Mouse (Mus musculus) hindbrain, embryonic 14.5 days (tissue): ENCODE measurements around the gene Itih1. TPM values are rescaled to one million over a fixed set of nuclear protein-coding genes. Genes with fewer than 3 reads are reported as not detected.

ENCODE experiments used
- ATAC-seq: fragments of 200-750 bp; cut with Nextera tagmentation; 2 replicates; pipeline ENCODE4 v1.8.0; 2017; ENCODE audit warnings: moderate number of reproducible peaks, mild to moderate bottlenecking, moderate TSS enrichment, moderate library complexity; ENCODE audit not compliant: low FRiP score
- DNase-seq: peaks from one replicate; pipeline ENCODE4 v3.0.0-alpha.2; 2015; ENCODE audit warnings: low spot score
- H3K27ac ChIP-seq: fragments of 300-500 bp; sonication (generic); 2 replicates; pipeline ENCODE4 v1.5.1; 2014; ENCODE audit warnings: mild to moderate bottlenecking, moderate library complexity
- H3K27me3 ChIP-seq: fragments of 300-500 bp; sonication (generic); 2 replicates; pipeline ENCODE4 v1.6.1; 2014; ENCODE audit warnings: mild to moderate bottlenecking, low read length, mixed read lengths; ENCODE audit not compliant: control insufficient read depth, insufficient read depth
- H3K36me3 ChIP-seq: fragments of 300-500 bp; sonication (generic); replicated peaks from 2 replicates; pipeline ENCODE4 v1.6.1; 2014; ENCODE audit not compliant: control insufficient read depth, insufficient read depth
- H3K4me1 ChIP-seq: fragments of 300-500 bp; sonication (generic); replicated peaks from 2 replicates; pipeline ENCODE4 v1.6.1; 2014; ENCODE audit warnings: antibody characterized with exemption, low read length, mixed read lengths; ENCODE audit not compliant: control insufficient read depth, insufficient read depth
- H3K4me2 ChIP-seq: fragments of 300-500 bp; sonication (generic); replicated peaks from 2 replicates; pipeline ENCODE4 v1.6.1; 2014; ENCODE audit warnings: mild to moderate bottlenecking, moderate library complexity
- H3K4me3 ChIP-seq: fragments of 300-500 bp; sonication (generic); replicated peaks from 2 replicates; pipeline ENCODE4 v1.5.1; 2014; ENCODE audit warnings: mild to moderate bottlenecking, low read length
- H3K9ac ChIP-seq: fragments of 300-500 bp; sonication (generic); 2 replicates; pipeline ENCODE4 v1.6.1; 2014
- H3K9me3 ChIP-seq: fragments of 300-500 bp; sonication (generic); 2 replicates; pipeline ENCODE4 v1.6.1; 2016; ENCODE audit warnings: low read length; ENCODE audit not compliant: control insufficient read depth
- WGBS: fragments of 180-500 bp; shearing (Covaris S2); extraction: QIAGEN DNeasy Blood & Tissue Kit; methylation state at CpG from one replicate; pipeline ENCODE4 v1.1.7; 2014; 5-methylcytosine and 5-hydroxymethylcytosine counted together
- polyA plus RNA-seq: library from polyadenylated mRNA; unstranded; fragments of >200 nt; fragmentation: Nextera tagmentation; extraction: Ambion mirVana; gene quantifications from 2 replicates; pipeline ENCODE4 v1.2.1, GENCODE M21; 2014

Itih1 gene
- polyA plus RNA-seq, 1 experiment from 2014 or later, result not detected

- Histone ChIP-seq H3K27ac (no peak overlapping the region), H3K4me3 (no peak overlapping the region), H3K27me3 (no peaks in the 10 kb centered on the region), H3K4me1 (no peaks in the 10 kb centered on the region), H3K9me3 (no peaks in the 10 kb centered on the region), H3K4me2 (no peak overlapping the region), H3K9ac (no peak overlapping the region), H3K36me3 (no peaks in the 10 kb centered on the region)
- WGBS, result 73% methylated on average over 11 of the region's 11 CpGs
- ATAC-seq (no peak), DNase-seq (no peak)
These were observed 978 bp upstream of the Itih1 start for GRCm38 (mm10) chr14:30943860-30944674.

- Histone ChIP-seq H3K4me2 (no peak overlapping the region), H3K9me3 (no peaks in the 10 kb centered on the region), H3K27ac (no peak overlapping the region), H3K36me3 (no peaks in the 10 kb centered on the region), H3K4me3 (no peak overlapping the region), H3K9ac (no peak overlapping the region), H3K4me1 (no peaks in the 10 kb centered on the region), H3K27me3 (no peaks in the 10 kb centered on the region)
- no peak for ATAC-seq
- WGBS, result 94% methylated on average over 4 of the region's 4 CpGs
- no peak for DNase-seq
These were observed 835 bp downstream of the Itih1 start for GRCm38 (mm10) chr14:30942254-30942653.

DNA sequence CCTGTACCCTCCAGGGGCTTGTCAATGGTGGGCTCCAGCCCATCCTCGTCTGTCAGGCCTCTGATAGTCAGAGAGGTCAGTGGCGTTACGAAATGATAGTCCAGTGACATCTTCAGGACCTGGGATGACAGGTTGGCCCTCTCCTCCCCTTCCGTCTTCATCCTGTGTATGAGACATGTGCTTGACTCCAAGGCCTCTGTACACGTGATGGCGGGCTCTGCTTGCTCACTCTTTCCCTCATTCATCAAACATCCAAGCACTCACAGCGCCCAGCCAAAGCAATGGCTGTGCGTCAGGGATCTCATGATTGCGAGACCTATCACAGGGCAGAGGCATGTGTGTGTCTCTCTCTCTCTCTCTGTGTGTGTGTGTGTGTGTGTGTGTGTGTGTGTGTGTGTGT lies 9.7 kb downstream of the Itih1 start:
- H3K4me1 ChIP-seq, result no peaks in the 10 kb centered on the region
- WGBS, result 88% methylated on average over 9 of the region's 9 CpGs
- H3K36me3 ChIP-seq, result no peaks in the 10 kb centered on the region
- H3K4me3 ChIP-seq, result no peak overlapping the region
- DNase-seq (no peak), ATAC-seq (no peak)
- H3K27ac ChIP-seq, result no peak overlapping the region
- no peak overlapping the region for H3K4me2 ChIP-seq
- no peaks in the 10 kb centered on the region for H3K27me3 ChIP-seq
- H3K9ac ChIP-seq, result no peak overlapping the region
- H3K9me3 ChIP-seq, result no peaks in the 10 kb centered on the region

- H3K9ac ChIP-seq, result no peak overlapping the region
- no peak for ATAC-seq
- 90% methylated on average over 4 of the region's 4 CpGs for WGBS
- H3K27ac ChIP-seq, result no peak overlapping the region
- H3K4me3 ChIP-seq, result no peak overlapping the region
- DNase-seq, result no peak
- no peaks in the 10 kb centered on the region for H3K9me3 ChIP-seq
- H3K4me2 ChIP-seq, result no peak overlapping the region
- H3K36me3 ChIP-seq, result no peaks in the 10 kb centered on the region
- no peaks in the 10 kb centered on the region for H3K27me3 ChIP-seq
- H3K4me1 ChIP-seq, result no peaks in the 10 kb centered on the region
These were observed 12.7 kb downstream of the Itih1 start for GRCm38 (mm10) chr14:30930386-30930785.

DNA sequence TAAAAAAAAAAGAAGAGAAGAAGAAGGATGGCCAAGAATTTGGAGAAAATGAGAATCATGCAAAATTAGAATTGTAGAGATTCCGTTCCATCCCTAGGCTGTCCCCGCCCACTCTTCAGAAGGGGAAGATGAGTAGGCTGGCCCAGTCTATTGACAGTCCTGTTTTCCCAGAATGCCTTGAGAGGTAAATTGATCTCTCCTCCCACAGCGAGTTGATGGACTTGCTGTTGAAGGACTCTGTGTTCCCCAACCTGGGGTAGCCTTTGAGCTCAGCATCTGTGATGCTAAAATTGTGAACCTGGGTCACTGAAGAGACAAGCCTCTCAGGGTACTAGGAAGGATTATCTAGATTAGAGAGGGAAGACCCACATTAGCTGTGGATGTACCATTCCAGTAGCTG lies 17.6 kb downstream of the Itih1 start:
- Histone ChIP-seq H3K27me3 (no peaks in the 10 kb centered on the region), H3K4me2 (no peak overlapping the region), H3K4me3 (no peak overlapping the region), H3K4me1 (no peaks in the 10 kb centered on the region), H3K9me3 (no peaks in the 10 kb centered on the region), H3K9ac (no peak overlapping the region), H3K27ac (no peak overlapping the region), H3K36me3 (no peaks in the 10 kb centered on the region)
- no peak for DNase-seq
- 87% methylated on average over 3 of the region's 3 CpGs for WGBS
- ATAC-seq, result no peak

DNA sequence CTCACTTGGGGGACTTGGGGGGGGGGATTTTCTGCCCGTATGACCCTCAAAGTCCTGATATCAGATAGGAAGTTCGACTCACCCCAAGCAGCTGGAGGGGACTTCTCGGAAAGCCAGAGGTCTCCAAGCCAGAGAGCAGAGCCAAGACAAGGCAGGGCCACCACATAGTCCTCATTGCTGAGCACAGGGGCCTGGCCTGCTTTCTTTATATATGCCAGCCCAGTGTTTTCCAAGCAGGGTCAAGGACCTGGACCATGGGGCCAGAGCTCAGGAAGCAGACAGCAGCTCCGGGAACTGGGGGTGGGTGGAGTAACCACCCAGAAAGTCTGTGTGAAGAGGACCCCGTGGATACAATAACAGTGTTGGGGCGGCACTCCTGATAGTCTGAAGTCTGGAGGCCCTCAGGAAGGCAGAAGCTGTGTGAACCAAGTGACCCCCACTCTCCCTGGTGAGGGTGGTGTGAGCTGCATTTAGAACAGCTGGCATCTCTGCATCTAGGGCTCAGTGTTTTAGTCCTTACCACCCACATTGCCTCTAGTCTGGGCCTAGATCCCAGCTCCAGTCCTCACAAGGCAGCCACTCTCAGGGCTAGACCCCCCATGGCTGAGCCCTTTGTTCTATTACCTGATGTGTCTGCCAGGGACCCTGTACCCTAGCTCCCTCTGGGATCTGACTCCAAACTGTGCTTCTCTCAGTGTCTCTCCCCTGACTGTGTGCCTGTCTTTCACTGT lies 19.5 kb downstream of the Itih1 start, which contains the start of gene Itih3:
Gene Itih3 (minus strand): TSS at position 386 of the 731 bp plus-strand sequence.
- no peaks in the 10 kb centered on the region for H3K36me3 ChIP-seq
- DNase-seq (no peak), ATAC-seq (no peak; the same call in 1 of the 2 replicates)
- WGBS, result 73% methylated on average over 6 of the region's 6 CpGs
- no peaks in the 10 kb centered on the region for H3K27me3 ChIP-seq
- H3K4me3 ChIP-seq, result no peak within 1 kb of the TSS
- no peaks in the 10 kb centered on the region for H3K4me1 ChIP-seq
- H3K9me3 ChIP-seq, result no peaks in the 10 kb centered on the region
- no peak within 1 kb of the TSS for H3K27ac ChIP-seq
- no peak within 1 kb of the TSS for H3K9ac ChIP-seq
- H3K4me2 ChIP-seq, result no peak within 1 kb of the TSS

DNA sequence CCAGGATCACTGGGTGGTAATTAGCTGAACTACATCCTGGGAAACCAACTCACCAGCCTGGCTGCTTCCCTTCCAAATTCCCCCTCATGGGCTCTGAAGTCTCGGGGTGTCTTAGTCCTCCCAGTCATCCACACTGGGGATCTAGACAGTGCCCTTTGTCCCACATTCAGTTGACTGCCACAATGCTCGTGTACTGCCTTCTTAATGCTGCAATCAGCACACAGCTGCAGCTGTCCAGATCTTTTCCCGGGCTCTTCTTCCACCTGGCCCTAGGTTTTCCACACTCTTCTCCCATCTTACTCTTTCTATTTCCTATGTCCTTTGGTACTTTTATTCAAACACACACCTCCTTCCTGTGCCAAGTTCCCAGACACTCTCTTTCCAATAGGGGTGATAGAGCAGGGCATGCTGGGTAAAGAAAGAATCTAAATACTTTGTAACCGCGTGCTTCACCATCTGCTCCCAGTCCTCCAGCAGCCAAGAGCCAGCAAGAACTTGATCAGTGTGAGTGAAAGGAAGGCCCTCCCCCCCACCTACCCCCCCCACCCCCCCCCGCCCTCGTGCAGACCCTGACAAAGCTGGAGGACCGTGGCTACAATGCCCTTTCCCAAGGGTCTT lies 20.9 kb downstream of the Itih1 start:
- 48% methylated on average over 8 of the region's 8 CpGs for WGBS
- no peak for ATAC-seq
- Histone ChIP-seq H3K27ac (no peak overlapping the region), H3K9ac (no peak overlapping the region), H3K27me3 (no peaks in the 10 kb centered on the region), H3K4me2 (no peak overlapping the region), H3K9me3 (no peaks in the 10 kb centered on the region), H3K4me1 (no peaks in the 10 kb centered on the region), H3K4me3 (no peak overlapping the region), H3K36me3 (no peaks in the 10 kb centered on the region)
- DNase-seq, result no peak

DNA sequence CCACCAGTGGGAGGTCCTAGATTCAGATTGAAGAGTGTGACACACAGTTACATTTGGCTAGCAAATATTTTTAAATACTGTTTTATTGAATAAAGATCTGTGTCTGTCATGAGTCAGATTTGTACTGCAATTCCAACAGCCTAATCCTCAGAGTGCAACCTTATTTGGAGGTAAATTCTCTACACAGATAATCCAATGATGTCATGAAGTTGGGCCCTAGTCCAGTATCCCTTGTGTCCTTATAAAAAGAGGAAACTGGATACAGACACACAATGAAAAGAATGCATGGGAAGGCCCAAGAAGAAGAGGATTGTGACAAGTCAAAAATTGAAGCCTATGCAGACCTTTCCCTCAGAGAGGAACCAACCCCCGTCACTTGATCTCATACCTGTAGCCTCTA lies 26.6 kb downstream of the Itih1 start:
- no peak overlapping the region for H3K4me2 ChIP-seq
- H3K36me3 ChIP-seq, result no peaks in the 10 kb centered on the region
- H3K9me3 ChIP-seq, result no peaks in the 10 kb centered on the region
- H3K27ac ChIP-seq, result no peak overlapping the region
- H3K27me3 ChIP-seq, result no peaks in the 10 kb centered on the region
- no peak for ATAC-seq
- H3K4me1 ChIP-seq, result no peaks in the 10 kb centered on the region
- 97% methylated on average over 1 of the region's 1 CpGs for WGBS
- H3K9ac ChIP-seq, result no peak overlapping the region
- H3K4me3 ChIP-seq, result no peak overlapping the region
- DNase-seq, result no peak

- no peak for ATAC-seq
- no peaks in the 10 kb centered on the region for H3K27me3 ChIP-seq
- H3K9ac ChIP-seq, result no peak overlapping the region
- H3K36me3 ChIP-seq, result no peaks in the 10 kb centered on the region
- H3K9me3 ChIP-seq, result no peaks in the 10 kb centered on the region
- WGBS, result 76% methylated on average over 5 of the region's 5 CpGs
- no peak for DNase-seq
- H3K4me1 ChIP-seq, result no peaks in the 10 kb centered on the region
- H3K4me3 ChIP-seq, result no peak overlapping the region
- H3K27ac ChIP-seq, result no peak overlapping the region
- no peak overlapping the region for H3K4me2 ChIP-seq
These were observed 29.7 kb downstream of the Itih1 start for GRCm38 (mm10) chr14:30913404-30913803.
